Mouse (Mus musculus) kidney, embryonic 14.5 days (tissue): Measurements from ENCODE around the gene Arhgap15. TPM values are rescaled to one million over a fixed set of nuclear protein-coding genes. Genes with fewer than 3 reads are reported as not detected.

Source experiments
- ATAC-seq: fragments of 200-750 bp; cut with Nextera tagmentation; 2 replicates; pipeline ENCODE4 v1.8.0; 2017; ENCODE audit warnings: moderate number of reproducible peaks, mild to moderate bottlenecking, moderate TSS enrichment, moderate library complexity; ENCODE audit not compliant: low FRiP score, low TSS enrichment
- H3K27ac ChIP-seq: fragments of 300-500 bp; sonication (generic); 2 replicates; pipeline ENCODE4 v1.5.1; 2014; ENCODE audit warnings: low read depth, mild to moderate bottlenecking, low read length, moderate library complexity, mixed read lengths
- H3K27me3 ChIP-seq: fragments of 300-500 bp; sonication (generic); 2 replicates; pipeline ENCODE4 v1.6.1; 2014; ENCODE audit warnings: mild to moderate bottlenecking, low read length; ENCODE audit not compliant: control insufficient read depth, insufficient read depth
- H3K36me3 ChIP-seq: fragments of 300-500 bp; sonication (generic); 2 replicates; pipeline ENCODE4 v1.6.1; 2014; ENCODE audit warnings: low read length, mixed read lengths; ENCODE audit not compliant: control insufficient read depth, insufficient read depth
- H3K4me1 ChIP-seq: fragments of 300-500 bp; sonication (generic); 2 replicates; pipeline ENCODE4 v1.6.1; 2014; ENCODE audit warnings: low read length, mixed read lengths; ENCODE audit not compliant: control insufficient read depth, insufficient read depth
- H3K4me2 ChIP-seq: fragments of 300-500 bp; sonication (generic); replicated peaks from 2 replicates; pipeline ENCODE4 v1.6.1; 2014; ENCODE audit warnings: low read depth, mild to moderate bottlenecking, low read length
- H3K4me3 ChIP-seq: fragments of 300-500 bp; sonication (generic); 2 replicates; pipeline ENCODE4 v1.5.1; 2014; ENCODE audit warnings: mild to moderate bottlenecking, low read length
- H3K9ac ChIP-seq: fragments of 300-500 bp; sonication (generic); 2 replicates; pipeline ENCODE4 v1.6.1; 2014; ENCODE audit warnings: low read depth, mild to moderate bottlenecking, low read length, moderate library complexity
- H3K9me3 ChIP-seq: fragments of 300-500 bp; sonication (generic); 2 replicates; pipeline ENCODE4 v1.6.1; 2016; ENCODE audit warnings: low read length; ENCODE audit not compliant: control insufficient read depth
- WGBS: fragments of 180-500 bp; shearing (Covaris S2); extraction: QIAGEN DNeasy Blood & Tissue Kit; methylation state at CpG from one replicate; pipeline ENCODE4 v1.1.7; 2014; 5-methylcytosine and 5-hydroxymethylcytosine counted together
- polyA plus RNA-seq: library from polyadenylated mRNA; unstranded; fragments of >200 nt; fragmentation: Nextera tagmentation; extraction: Ambion mirVana; gene quantifications from 2 replicates; pipeline ENCODE4 v1.2.1, GENCODE M21; 2014

The Arhgap15 gene
- polyA plus RNA-seq, 1 experiment from 2014 or later, result 1.0 TPM

DNA sequence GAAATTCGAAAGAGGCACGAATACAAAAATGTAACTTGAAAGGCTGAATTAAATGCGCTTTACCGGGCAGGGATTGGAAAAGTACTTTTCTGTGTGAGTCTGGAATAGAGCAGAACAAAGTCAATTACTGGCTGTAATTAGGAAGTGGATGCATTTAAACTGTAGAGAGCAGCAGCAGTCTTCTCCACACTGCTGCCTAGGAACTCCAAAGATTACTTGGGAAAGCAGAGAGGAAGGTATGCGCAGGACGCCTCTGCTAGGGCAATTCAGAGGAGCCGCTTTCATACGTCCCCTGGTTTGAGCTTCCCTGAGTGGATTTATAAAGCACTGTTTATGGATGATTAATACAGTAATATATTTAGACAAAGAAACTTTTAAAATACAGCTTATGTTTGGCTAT is 312.1 kb downstream of the Arhgap15 start:
- H3K4me3 ChIP-seq, result no peak overlapping the region
- H3K27ac ChIP-seq, result no peak overlapping the region
- H3K36me3 ChIP-seq, result no peaks in the 10 kb centered on the region
- H3K4me2 ChIP-seq, result no peak overlapping the region
- no peaks in the 10 kb centered on the region for H3K27me3 ChIP-seq
- ATAC-seq, result no peak; the same call in 1 of the 2 replicates
- H3K9me3 ChIP-seq, result no peaks in the 10 kb centered on the region
- WGBS, result 75% methylated on average over 8 of the region's 8 CpGs
- no peak overlapping the region for H3K9ac ChIP-seq
- H3K4me1 ChIP-seq, result no peaks in the 10 kb centered on the region

DNA sequence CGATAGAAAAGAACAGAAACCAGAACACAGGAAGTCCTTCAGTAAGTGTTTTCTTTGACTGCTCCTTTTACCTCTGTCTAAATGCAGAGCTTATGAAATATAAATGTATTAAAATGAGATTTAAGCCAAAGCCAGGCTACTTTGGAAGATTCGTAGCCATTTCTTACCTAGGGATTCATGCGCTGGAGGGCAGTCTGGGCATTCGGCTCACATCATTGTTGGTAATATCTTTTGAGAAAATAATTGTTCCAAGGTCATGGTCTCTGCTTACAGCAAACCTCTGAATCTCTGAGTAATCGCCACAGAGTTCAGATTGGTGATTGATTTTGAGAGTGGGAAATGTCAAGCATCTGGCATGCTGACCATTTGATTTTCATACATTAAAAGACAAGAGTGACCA is 316.4 kb downstream of the Arhgap15 start:
- H3K4me1 ChIP-seq, result no peaks in the 10 kb centered on the region
- WGBS, result 87% methylated on average over 5 of the region's 5 CpGs
- no peak overlapping the region for H3K27ac ChIP-seq
- H3K27me3 ChIP-seq, result no peaks in the 10 kb centered on the region
- no peak overlapping the region for H3K4me2 ChIP-seq
- no peak overlapping the region for H3K4me3 ChIP-seq
- no peak overlapping the region for H3K9ac ChIP-seq
- no peaks in the 10 kb centered on the region for H3K9me3 ChIP-seq
- ATAC-seq, result no peak
- no peaks in the 10 kb centered on the region for H3K36me3 ChIP-seq

DNA sequence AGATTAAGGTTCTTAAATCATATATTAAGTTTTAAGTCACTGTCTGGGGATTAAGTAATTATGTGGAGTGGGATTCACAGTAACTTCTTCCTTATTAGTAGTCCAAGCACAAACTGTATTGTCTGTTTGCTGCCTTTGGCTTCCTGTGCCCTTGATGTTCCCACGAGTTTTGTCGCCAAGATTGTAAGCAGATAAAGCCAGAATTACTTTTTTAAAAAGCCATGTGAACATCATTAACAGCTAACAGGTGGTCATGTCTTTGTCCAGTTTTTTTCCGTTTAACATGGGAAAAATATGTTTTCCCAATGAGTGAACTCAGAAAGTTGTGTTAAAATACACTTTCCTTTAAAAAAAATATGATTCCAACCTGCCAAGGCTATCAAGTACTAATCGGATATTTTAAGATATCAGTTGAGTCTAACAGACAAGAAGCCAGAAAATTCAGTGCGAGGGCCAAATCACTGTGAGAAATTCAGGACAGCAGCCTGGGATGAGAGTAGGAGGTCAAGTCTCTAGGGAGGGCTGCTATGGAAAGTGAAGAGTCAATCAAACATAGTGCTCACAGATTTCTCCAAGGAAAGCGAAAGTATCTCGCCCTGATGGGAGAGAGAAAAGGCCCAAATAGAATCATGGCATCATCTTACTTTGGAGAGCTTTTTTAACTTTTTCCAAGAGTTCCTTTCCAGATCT is 319.7 kb downstream of the Arhgap15 start:
- Histone ChIP-seq H3K27ac (no peak overlapping the region), H3K9ac (no peak overlapping the region), H3K36me3 (no peaks in the 10 kb centered on the region), H3K27me3 (no peaks in the 10 kb centered on the region), H3K4me3 (no peak overlapping the region), H3K9me3 (no peaks in the 10 kb centered on the region), H3K4me2 (no peak overlapping the region), H3K4me1 (no peaks in the 10 kb centered on the region)
- no peak for ATAC-seq
- 83% methylated on average over 7 of the region's 7 CpGs for WGBS

DNA sequence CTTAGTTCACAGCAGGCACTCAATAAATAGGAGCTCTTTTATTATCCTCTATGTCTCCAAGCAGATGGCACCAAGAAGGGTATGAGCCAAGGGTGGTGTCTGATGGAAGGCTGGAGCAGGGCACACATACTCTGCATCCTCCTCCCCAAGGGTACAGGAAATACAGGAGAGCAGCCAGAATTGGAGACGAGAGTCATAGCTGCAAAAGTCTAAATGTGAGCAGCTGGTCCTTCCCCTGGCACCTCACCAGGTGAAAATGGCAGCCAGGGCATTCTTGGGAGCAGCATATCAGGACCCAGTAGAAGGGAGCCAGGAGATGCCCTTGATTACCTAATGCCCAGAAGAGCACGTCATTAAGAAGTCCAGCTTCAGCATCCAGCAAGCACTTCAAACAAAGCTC is 320.3 kb downstream of the Arhgap15 start:
- no peaks in the 10 kb centered on the region for H3K4me1 ChIP-seq
- H3K4me3 ChIP-seq, result no peak overlapping the region
- no peak for ATAC-seq
- WGBS, result 86% methylated on average over 2 of the region's 2 CpGs
- H3K9ac ChIP-seq, result no peak overlapping the region
- H3K4me2 ChIP-seq, result no peak overlapping the region
- no peaks in the 10 kb centered on the region for H3K36me3 ChIP-seq
- no peak overlapping the region for H3K27ac ChIP-seq
- H3K9me3 ChIP-seq, result no peaks in the 10 kb centered on the region
- no peaks in the 10 kb centered on the region for H3K27me3 ChIP-seq

DNA sequence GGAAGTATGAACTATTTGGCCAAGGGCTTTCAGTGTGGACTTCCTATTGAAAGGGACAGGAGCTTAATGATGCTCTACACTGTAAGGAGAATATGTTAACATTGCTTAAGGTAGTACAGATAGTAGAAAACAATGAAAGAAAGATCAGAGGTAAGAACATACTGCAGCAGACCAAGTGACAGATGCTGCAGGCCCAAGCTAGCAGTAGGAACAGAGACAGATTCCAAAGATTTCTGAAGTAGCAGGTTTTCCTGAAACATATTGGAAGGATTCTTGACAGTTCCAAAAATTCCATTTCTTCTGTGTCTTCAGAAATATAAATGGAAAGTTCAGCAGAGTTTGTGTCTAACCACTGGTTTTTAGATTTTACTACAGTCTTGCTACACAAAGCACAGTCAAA is 327.9 kb downstream of the Arhgap15 start:
- H3K9ac ChIP-seq, result no peak overlapping the region
- no peaks in the 10 kb centered on the region for H3K9me3 ChIP-seq
- H3K4me1 ChIP-seq, result no peaks in the 10 kb centered on the region
- H3K27me3 ChIP-seq, result no peaks in the 10 kb centered on the region
- H3K4me3 ChIP-seq, result no peak overlapping the region
- no peak overlapping the region for H3K27ac ChIP-seq
- H3K4me2 ChIP-seq, result no peak overlapping the region
- no peaks in the 10 kb centered on the region for H3K36me3 ChIP-seq
- no peak for ATAC-seq

DNA sequence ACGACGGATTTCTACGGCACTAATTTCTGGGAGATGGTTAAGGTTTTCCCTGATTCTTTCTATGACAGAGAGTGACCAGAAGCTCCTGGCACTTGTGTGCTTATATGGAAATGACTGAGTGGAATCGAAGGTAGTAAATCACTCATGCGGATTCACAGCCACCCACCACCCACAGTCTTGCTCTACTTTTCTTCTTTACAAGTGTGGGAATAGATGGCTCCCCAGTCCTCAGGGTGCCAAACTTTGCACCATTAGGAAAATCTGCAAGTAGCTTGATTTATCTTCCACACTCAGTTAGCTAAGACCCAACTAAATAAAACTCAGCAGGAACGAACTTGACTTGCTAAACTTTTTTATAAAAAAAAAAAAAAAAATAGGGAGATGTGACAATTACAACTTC is 331.9 kb downstream of the Arhgap15 start:
- Histone ChIP-seq H3K9ac (no peak overlapping the region), H3K4me2 (no peak overlapping the region), H3K27me3 (no peaks in the 10 kb centered on the region), H3K9me3 (no peaks in the 10 kb centered on the region), H3K4me3 (no peak overlapping the region), H3K27ac (no peak overlapping the region), H3K4me1 (no peaks in the 10 kb centered on the region), H3K36me3 (no peaks in the 10 kb centered on the region)
- ATAC-seq, result no peak
- 77% methylated on average over 6 of the region's 6 CpGs for WGBS

DNA sequence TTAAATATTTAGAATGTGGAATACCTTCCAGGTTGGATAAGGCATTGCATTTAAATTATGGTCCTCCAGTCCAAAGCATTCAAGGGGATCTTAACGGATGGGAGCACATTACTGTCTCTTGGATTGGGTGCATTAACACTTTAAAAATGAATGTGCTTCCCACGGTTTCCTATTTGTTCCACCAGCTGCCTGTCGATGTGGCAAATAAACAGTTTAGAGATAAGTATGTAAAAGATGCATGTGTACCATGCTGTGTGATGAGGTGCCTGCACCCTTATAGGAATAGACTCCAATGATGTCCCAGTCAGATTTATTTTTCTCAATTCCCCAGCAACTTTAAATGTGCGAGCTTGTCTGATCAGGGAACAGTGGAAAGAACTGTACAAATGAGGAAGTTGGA is 332.6 kb downstream of the Arhgap15 start:
- Histone ChIP-seq H3K4me2 (no peak overlapping the region), H3K27me3 (no peaks in the 10 kb centered on the region), H3K36me3 (no peaks in the 10 kb centered on the region), H3K9me3 (no peaks in the 10 kb centered on the region), H3K27ac (no peak overlapping the region), H3K9ac (no peak overlapping the region), H3K4me1 (no peaks in the 10 kb centered on the region), H3K4me3 (no peak overlapping the region)
- ATAC-seq, result no peak
- WGBS, result 91% methylated on average over 4 of the region's 4 CpGs

DNA sequence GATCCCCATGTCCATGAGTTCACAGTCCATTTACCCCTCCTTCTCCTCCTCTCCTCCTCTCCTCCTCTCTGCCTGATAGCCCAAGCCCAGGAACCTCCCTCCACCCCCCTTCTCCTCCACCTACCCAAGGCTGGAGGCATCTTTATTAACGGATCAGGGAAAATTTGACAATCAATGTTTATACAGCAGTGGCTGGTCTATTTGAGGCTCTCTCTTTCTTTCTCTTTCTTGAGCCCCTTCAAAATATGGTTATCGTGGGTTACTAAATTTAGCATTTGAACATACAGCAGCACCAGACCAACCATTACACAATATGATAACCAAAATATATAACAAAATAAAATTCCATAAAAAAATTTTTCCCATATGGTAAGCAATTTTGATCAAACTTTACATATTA is 335.8 kb downstream of the Arhgap15 start:
- ATAC-seq, result no peak
- 64% methylated on average over 2 of the region's 2 CpGs for WGBS

DNA sequence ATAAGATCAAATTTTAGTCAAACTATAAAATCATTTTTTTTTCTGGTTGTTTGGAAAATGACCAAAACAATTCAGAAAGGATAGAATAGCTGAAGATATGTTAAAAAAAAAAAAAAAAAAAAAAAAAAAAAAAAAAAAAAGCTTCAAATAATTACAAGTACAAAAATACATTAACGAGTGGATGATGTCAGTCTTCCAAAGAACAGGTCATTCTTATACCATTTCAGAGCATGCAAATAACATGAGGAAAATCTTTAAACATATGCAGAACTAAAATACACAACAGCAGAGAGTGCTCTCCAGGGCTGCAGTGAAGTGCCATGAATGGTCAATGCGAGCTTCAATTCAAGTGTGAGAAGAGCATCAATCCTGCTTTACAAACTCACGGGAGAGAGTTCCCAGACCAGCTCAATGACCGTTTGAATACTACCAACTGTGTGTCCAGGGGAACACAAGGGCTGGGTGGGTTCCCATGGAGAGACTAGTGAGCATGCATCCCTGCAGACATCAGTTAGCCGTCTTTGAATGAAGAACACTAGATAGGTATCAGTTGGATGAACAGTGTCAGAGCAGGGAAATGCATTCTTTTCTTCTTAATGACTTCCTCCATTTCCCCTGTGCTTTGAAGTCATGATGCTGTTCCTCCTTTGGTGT is 337.9 kb downstream of the Arhgap15 start:
- Histone ChIP-seq H3K27me3 (no peaks in the 10 kb centered on the region), H3K9ac (no peak overlapping the region), H3K4me2 (no peak overlapping the region), H3K4me3 (no peak overlapping the region), H3K9me3 (no peaks in the 10 kb centered on the region), H3K4me1 (no peaks in the 10 kb centered on the region), H3K27ac (no peak overlapping the region), H3K36me3 (no peaks in the 10 kb centered on the region)
- no peak for ATAC-seq
- WGBS, result 58% methylated on average over 5 of the region's 5 CpGs

More for the DNA sequence above, 335.8 kb downstream of the Arhgap15 start:
- Histone ChIP-seq H3K9me3 (no peaks in the 10 kb centered on the region), H3K4me2 (no peak overlapping the region), H3K4me1 (no peaks in the 10 kb centered on the region), H3K36me3 (no peaks in the 10 kb centered on the region), H3K27ac (no peak overlapping the region), H3K9ac (no peak overlapping the region), H3K4me3 (no peak overlapping the region), H3K27me3 (no peaks in the 10 kb centered on the region)
